ENCODE assay signal across 21 mouse cellular contexts in genomic region chr13:112351943-112352342, GRCm38 (mm10).
DNase-seq lines count a peak whose midpoint lies in the region; ATAC-seq and TF ChIP-seq lines count a peak whose summit lies in the region.
"Had no signal": no experiment of that assay in that cellular context is flagged by ENCODE, and none has a peak within 500 bp of the region (broad histone marks: within the 10 kb centered on the region; RNA-seq: fewer than 3 reads in every experiment).

No protein-coding gene starts in this region.

- no peak for DNase-seq in embryonic facial prominence, embryonic 10.5 days (ENCODE audit: low spot score)
- DNase-seq in lung, adult 2 months, result no peak
- peak; percentile 72 for DNase-seq in ZHBTc4 (ENCODE audit: low read depth, low spot score)
- DNase-seq in limb, embryonic 10.5 days (ENCODE audit: low spot score), result no peak
- no peak for DNase-seq in left cerebral cortex, postnatal 36 days (ENCODE audit: low spot score in 2 of 2)
- DNase-seq in liver, embryonic 11.5 days (ENCODE audit: low spot score), result no peak
- DNase-seq: adrenal gland, postnatal 10 days; cerebellum, adult 18-20 months; cerebellum, postnatal 10 days; gastrocnemius, postnatal 25 days; heart, postnatal 10 days; heart, postnatal 4 days had no signal

- ATAC-seq in embryonic facial prominence, embryonic 13.5 days (ENCODE audit: insufficient number of reproducible peaks, insufficient read depth, low FRiP score, low TSS enrichment, low read depth), result no peak
- peak; percentile 31; the same call in 1 of the 2 replicates for ATAC-seq in lung, embryonic 16.5 days (ENCODE audit: low read depth)
- ATAC-seq in liver, embryonic 11.5 days (replicated peaks; ENCODE audit: low FRiP score), result no peak
- ATAC-seq: forebrain, embryonic 16.5 days; hindbrain, embryonic 16.5 days; inflammation-experienced regulatory T-cells, adult 6 months; Patski had no signal

- 0 out of 2 replicates have a peak overlapping the region, but pooled peaks have one; percentile 16 for H3K27ac ChIP-seq in embryonic facial prominence, embryonic 13.5 days
- no peak overlapping the region for H3K27ac ChIP-seq in embryonic facial prominence, embryonic 10.5 days (replicated peaks)
- H3K27ac ChIP-seq in lung, embryonic 16.5 days (ENCODE audit: low read length), result no peak overlapping the region
- peak overlapping the region; percentile 36; the same call in 1 of the 2 replicates for H3K27ac ChIP-seq in limb, embryonic 10.5 days
- no peak overlapping the region for H3K27ac ChIP-seq in liver, embryonic 11.5 days (ENCODE audit: low read depth, low read length)
- H3K27ac ChIP-seq: forebrain, embryonic 12.5 days; heart, embryonic 10.5 days; hindbrain, embryonic 12.5 days had no signal

- H3K9ac ChIP-seq in embryonic facial prominence, embryonic 13.5 days, result no peak overlapping the region
- H3K9ac ChIP-seq in lung, embryonic 16.5 days (ENCODE audit: low read length), result no peak overlapping the region
- H3K9ac ChIP-seq in liver, embryonic 11.5 days (ENCODE audit: low read depth, low read length), result no peak overlapping the region
- H3K9ac ChIP-seq: forebrain, embryonic 12.5 days; hindbrain, embryonic 12.5 days had no signal

- WGBS in embryonic facial prominence, embryonic 13.5 days, result 58% methylated on average over 8 of the region's 8 CpGs
- WGBS in embryonic facial prominence, embryonic 10.5 days, result 77% methylated on average over 8 of the region's 8 CpGs
- WGBS in lung, embryonic 16.5 days, result 43% methylated on average over 8 of the region's 8 CpGs
- 43% methylated on average over 8 of the region's 8 CpGs for WGBS in lung, adult 2 months
- 80% methylated on average over 8 of the region's 8 CpGs for WGBS in limb, embryonic 10.5 days
- 83% methylated on average over 8 of the region's 8 CpGs for WGBS in liver, embryonic 11.5 days

- H3K27me3 ChIP-seq in embryonic facial prominence, embryonic 13.5 days, result no peaks in the 10 kb centered on the region
- H3K27me3 ChIP-seq in embryonic facial prominence, embryonic 10.5 days (replicated peaks; ENCODE audit: low read depth, poor library complexity, severe bottlenecking), result no peaks in the 10 kb centered on the region
- no peaks in the 10 kb centered on the region for H3K27me3 ChIP-seq in lung, embryonic 16.5 days (ENCODE audit: control insufficient read depth, insufficient read depth, low read depth, low read length)
- H3K27me3 ChIP-seq in limb, embryonic 10.5 days (ENCODE audit: low read depth, poor library complexity, severe bottlenecking), result no peaks in the 10 kb centered on the region
- H3K27me3 ChIP-seq in liver, embryonic 11.5 days (replicated peaks; ENCODE audit: control insufficient read depth, insufficient read depth, low read length), result no peaks in the 10 kb centered on the region
- H3K27me3 ChIP-seq: forebrain, embryonic 12.5 days; hindbrain, embryonic 12.5 days; Patski had no signal

- TF ChIP-seq POLR2A in lung, adult 2 months (IDR thresholded peaks at IDR 0.05; ENCODE audit: borderline replicate concordance, extremely low read depth, low read depth, low read length), result no peak

- intact Hi-C loops in left cerebral cortex, postnatal 36 days (cut with DNase I), result no loop called here

- peaks cover 25% of the 10 kb centered on the region for H3K4me1 ChIP-seq in embryonic facial prominence, embryonic 13.5 days
- peaks cover 40% of the 10 kb centered on the region for H3K4me1 ChIP-seq in embryonic facial prominence, embryonic 10.5 days
- peaks cover 5% of the 10 kb centered on the region; the same call in 1 of the 2 replicates for H3K4me1 ChIP-seq in lung, embryonic 16.5 days (replicated peaks; ENCODE audit: control insufficient read depth, insufficient read depth, low read length)
- H3K4me1 ChIP-seq in lung, adult 2 months (ENCODE audit: control insufficient read depth, insufficient read depth, low read length), result peaks cover 8% of the 10 kb centered on the region
- peaks cover 38% of the 10 kb centered on the region for H3K4me1 ChIP-seq in limb, embryonic 10.5 days
- no peaks in the 10 kb centered on the region; the same call in 1 of the 2 replicates for H3K4me1 ChIP-seq in liver, embryonic 11.5 days (replicated peaks; ENCODE audit: control insufficient read depth, insufficient read depth, low read length)

- no peak overlapping the region for H3K4me2 ChIP-seq in embryonic facial prominence, embryonic 13.5 days
- no peak overlapping the region for H3K4me2 ChIP-seq in lung, embryonic 16.5 days (ENCODE audit: low read depth, low read length)
- H3K4me2 ChIP-seq in liver, embryonic 11.5 days, result no peak overlapping the region
- H3K4me2 ChIP-seq: forebrain, embryonic 12.5 days; hindbrain, embryonic 12.5 days had no signal

- no peak for TF ChIP-seq CTCF in lung, adult 2 months (IDR thresholded peaks at IDR 0.05; ENCODE audit: insufficient read depth, low read length)

- H3K4me3 ChIP-seq in embryonic facial prominence, embryonic 13.5 days, result no peak overlapping the region
- no peak overlapping the region for H3K4me3 ChIP-seq in embryonic facial prominence, embryonic 10.5 days
- no peak overlapping the region for H3K4me3 ChIP-seq in lung, embryonic 16.5 days (ENCODE audit: low read length)
- no peak overlapping the region for H3K4me3 ChIP-seq in lung, adult 2 months (replicated peaks; ENCODE audit: extremely low read depth, low read depth, low read length)
- H3K4me3 ChIP-seq in limb, embryonic 10.5 days, result no peak overlapping the region
- no peak overlapping the region for H3K4me3 ChIP-seq in liver, embryonic 11.5 days (ENCODE audit: low read depth, low read length)
- H3K4me3 ChIP-seq: forebrain, embryonic 12.5 days; heart, embryonic 10.5 days; hindbrain, embryonic 12.5 days had no signal

- no peaks in the 10 kb centered on the region for H3K9me3 ChIP-seq in embryonic facial prominence, embryonic 13.5 days
- no peaks in the 10 kb centered on the region for H3K9me3 ChIP-seq in embryonic facial prominence, embryonic 10.5 days
- peaks cover 3% of the 10 kb centered on the region; the same call in 1 of the 2 replicates for H3K9me3 ChIP-seq in lung, embryonic 16.5 days (ENCODE audit: control insufficient read depth, low read length)
- no peaks in the 10 kb centered on the region for H3K9me3 ChIP-seq in limb, embryonic 10.5 days (replicated peaks)
- no peaks in the 10 kb centered on the region for H3K9me3 ChIP-seq in liver, embryonic 11.5 days (ENCODE audit: control insufficient read depth, low read length)
- H3K9me3 ChIP-seq: forebrain, embryonic 12.5 days; hindbrain, embryonic 12.5 days had no signal

- H3K36me3 ChIP-seq in embryonic facial prominence, embryonic 13.5 days, result 0 out of 2 replicates have a peak, but pooled peaks cover 3% of the 10 kb centered on the region
- H3K36me3 ChIP-seq in embryonic facial prominence, embryonic 10.5 days (replicated peaks), result no peaks in the 10 kb centered on the region
- no peaks in the 10 kb centered on the region for H3K36me3 ChIP-seq in lung, embryonic 16.5 days (ENCODE audit: control insufficient read depth, insufficient read depth, low read length)
- H3K36me3 ChIP-seq in limb, embryonic 10.5 days, result no peaks in the 10 kb centered on the region
- no peaks in the 10 kb centered on the region for H3K36me3 ChIP-seq in liver, embryonic 11.5 days (ENCODE audit: control insufficient read depth, insufficient read depth, low read length)
- H3K36me3 ChIP-seq: forebrain, embryonic 12.5 days; hindbrain, embryonic 12.5 days had no signal

Comparison
In these comparisons a context has a peak if more than half of its experiments do, and no peak if none do; other contexts are left out.
1. H3K27ac ChIP-seq: peak in embryonic facial prominence, embryonic 13.5 days (single experiment) and limb, embryonic 10.5 days (single experiment); none in embryonic facial prominence, embryonic 10.5 days (single experiment), lung, embryonic 16.5 days (single experiment) and liver, embryonic 11.5 days (single experiment).